Mouse (Mus musculus) stomach, postnatal 0 days (tissue): Measurements from ENCODE around the gene Tpra1. TPM values are rescaled to one million over a fixed set of nuclear protein-coding genes. Genes with fewer than 3 reads are reported as not detected.

ENCODE experiments used
- ATAC-seq: fragments of 200-750 bp; cut with Nextera tagmentation; 2 replicates; pipeline ENCODE4 v1.8.0; 2017; ENCODE audit not compliant: low FRiP score, low TSS enrichment
- DNase-seq: peaks from one replicate; pipeline ENCODE4 v3.0.0-alpha.2; 2016; ENCODE audit warnings: low spot score
- H3K27ac ChIP-seq: fragments of 300-500 bp; sonication (generic); replicated peaks from 2 replicates; pipeline ENCODE4 v1.5.1; 2014; ENCODE audit warnings: mild to moderate bottlenecking, control low read depth
- H3K27me3 ChIP-seq: fragments of 300-500 bp; sonication (generic); 2 replicates; pipeline ENCODE4 v1.6.1; 2014; ENCODE audit warnings: low read length; ENCODE audit not compliant: control insufficient read depth, insufficient read depth
- H3K36me3 ChIP-seq: fragments of 300-500 bp; sonication (generic); 2 replicates; pipeline ENCODE4 v1.6.1; 2014; ENCODE audit warnings: low read length, mixed read lengths; ENCODE audit not compliant: control insufficient read depth, insufficient read depth
- H3K4me1 ChIP-seq: fragments of 300-500 bp; sonication (generic); replicated peaks from 2 replicates; pipeline ENCODE4 v1.6.1; 2014; ENCODE audit warnings: antibody characterized with exemption; ENCODE audit not compliant: control insufficient read depth, insufficient read depth
- H3K4me2 ChIP-seq: fragments of 300-500 bp; sonication (generic); replicated peaks from 2 replicates; pipeline ENCODE4 v1.6.1; 2014; ENCODE audit warnings: low read depth, mild to moderate bottlenecking, control low read depth, moderate library complexity
- H3K4me3 ChIP-seq: fragments of 300-500 bp; sonication (generic); 2 replicates; pipeline ENCODE4 v1.5.1; 2014; ENCODE audit warnings: low read depth, low read length, control low read depth
- H3K9ac ChIP-seq: fragments of 300-500 bp; sonication (generic); 2 replicates; pipeline ENCODE4 v1.6.1; 2014; ENCODE audit warnings: mild to moderate bottlenecking, low read length, control low read depth, mixed read lengths
- H3K9me3 ChIP-seq: fragments of 300-500 bp; sonication (generic); 2 replicates; pipeline ENCODE4 v1.6.1; 2016; ENCODE audit warnings: low read length; ENCODE audit not compliant: control insufficient read depth
- CTCF ChIP-seq: IDR thresholded peaks from 2 replicates; pipeline ENCODE4 v1.5.1; 2016; ENCODE audit warnings: antibody characterized with exemption, low read depth, mild to moderate bottlenecking, moderate library complexity
- EP300 ChIP-seq: optimal IDR thresholded peaks from 2 replicates; pipeline ENCODE3; 2016; ENCODE audit warnings: antibody characterized with exemption
- WGBS: fragments of 180-500 bp; shearing (Covaris S2); extraction: QIAGEN DNeasy Blood & Tissue Kit; methylation state at CpG from one replicate; pipeline ENCODE4 v1.1.7; 2014; 5-methylcytosine and 5-hydroxymethylcytosine counted together
- polyA plus RNA-seq: library from polyadenylated mRNA; unstranded; fragments of >200 nt; fragmentation: Nextera tagmentation; extraction: Ambion mirVana; gene quantifications from 2 replicates; pipeline ENCODE4 v1.2.1, GENCODE M21; 2015

The Tpra1 gene
- polyA plus RNA-seq, 1 experiment from 2014 or later = 39.8 TPM

DNA sequence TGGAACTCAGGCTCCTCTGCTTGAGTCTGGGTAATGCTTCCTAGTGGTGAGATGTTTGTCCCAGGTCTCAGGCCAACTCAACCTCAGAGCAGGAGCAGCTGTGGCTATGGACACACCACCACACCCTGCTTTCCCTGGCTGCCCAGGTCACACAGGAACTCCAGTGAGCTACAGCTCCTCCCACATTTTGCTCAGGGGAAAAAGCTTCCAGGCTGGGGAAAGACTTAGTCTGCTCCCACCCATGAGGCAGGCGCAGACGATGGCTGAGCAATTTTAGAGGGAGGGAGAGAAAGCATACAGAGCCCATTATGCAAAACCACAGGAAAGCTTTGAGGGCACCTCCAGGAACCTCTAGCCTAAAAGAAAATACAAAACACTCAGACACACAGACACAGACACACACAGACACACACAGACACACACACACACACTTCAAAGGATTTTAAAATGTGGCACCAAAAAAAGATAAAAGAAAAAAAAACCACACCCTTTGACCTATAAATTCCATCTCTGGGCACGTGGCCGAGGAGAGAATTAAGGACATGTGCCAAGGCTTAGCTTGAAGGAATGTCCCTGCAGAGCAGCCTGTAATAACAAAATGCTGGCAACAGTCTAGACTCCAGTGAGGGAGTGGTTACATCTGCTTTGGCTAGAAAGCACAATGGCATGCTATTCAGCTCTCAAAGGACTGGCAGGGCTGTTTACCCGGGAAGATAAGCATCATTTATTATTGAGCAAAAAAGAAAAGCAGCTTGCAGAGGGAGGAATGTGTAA is 22.6 kb downstream of the Tpra1 start:
- no peaks in the 10 kb centered on the region for H3K9me3 ChIP-seq
- H3K4me3 ChIP-seq = no peak overlapping the region
- peak; percentile 49 for DNase-seq
- H3K36me3 ChIP-seq = no peaks in the 10 kb centered on the region
- ATAC-seq = peak; percentile 81
- no peak overlapping the region for H3K4me2 ChIP-seq
- WGBS = 2% methylated on average over 5 of the region's 5 CpGs
- TF ChIP-seq EP300 (peak; percentile 86), CTCF (no peak)
- no peak overlapping the region for H3K9ac ChIP-seq
- peaks cover 16% of the 10 kb centered on the region for H3K4me1 ChIP-seq
- H3K27ac ChIP-seq = peak overlapping the region; percentile 79
- H3K27me3 ChIP-seq = no peaks in the 10 kb centered on the region

- Histone ChIP-seq H3K4me1 (peaks cover 16% of the 10 kb centered on the region), H3K4me2 (no peak overlapping the region), H3K9ac (0 out of 2 replicates have a peak overlapping the region, but pooled peaks have one; percentile 1), H3K36me3 (no peaks in the 10 kb centered on the region), H3K27me3 (no peaks in the 10 kb centered on the region), H3K27ac (no peak overlapping the region), H3K9me3 (no peaks in the 10 kb centered on the region), H3K4me3 (no peak overlapping the region)
- DNase-seq (no peak), ATAC-seq (0 out of 2 replicates have a peak, but pooled peaks have one; percentile 16)
- WGBS = 22% methylated on average over 4 of the region's 4 CpGs
- TF ChIP-seq EP300 (no peak), CTCF (no peak)
Observed at GRCm38 (mm10) chr6:88925640-88926205, 23.7 kb downstream of the Tpra1 start.

- 29% methylated on average over 3 of the region's 3 CpGs for WGBS
Observed at GRCm38 (mm10) chr6:88926870-88927269, 24.8 kb downstream of the Tpra1 start.

GRCm38 (mm10) chr6:88927595-88927994 is 25.5 kb downstream of the Tpra1 start:
- 0 out of 2 replicates have a peak, but pooled peaks have one; percentile 6 for ATAC-seq

More at GRCm38 (mm10) chr6:88926870-88927269, 24.8 kb downstream of the Tpra1 start:
- ATAC-seq (no peak), DNase-seq (no peak)
- H3K9me3 ChIP-seq = no peaks in the 10 kb centered on the region
- H3K4me2 ChIP-seq = no peak overlapping the region
- peaks cover 16% of the 10 kb centered on the region for H3K4me1 ChIP-seq
- TF ChIP-seq CTCF (no peak), EP300 (no peak)
- H3K27ac ChIP-seq = no peak overlapping the region
- H3K36me3 ChIP-seq = no peaks in the 10 kb centered on the region
- H3K9ac ChIP-seq = no peak overlapping the region
- H3K27me3 ChIP-seq = no peaks in the 10 kb centered on the region
- no peak overlapping the region for H3K4me3 ChIP-seq

GRCm38 (mm10) chr6:88928026-88928425 is 26.0 kb downstream of the Tpra1 start:
- no peak for ATAC-seq
- no peak overlapping the region for H3K4me2 ChIP-seq
- no peak overlapping the region for H3K4me3 ChIP-seq
- no peaks in the 10 kb centered on the region for H3K36me3 ChIP-seq
- no peak overlapping the region for H3K9ac ChIP-seq
- no peaks in the 10 kb centered on the region for H3K9me3 ChIP-seq
- peaks cover 16% of the 10 kb centered on the region for H3K4me1 ChIP-seq
- H3K27me3 ChIP-seq = no peaks in the 10 kb centered on the region
- TF ChIP-seq EP300 (no peak), CTCF (no peak)
- WGBS = 63% methylated on average over 1 of the region's 1 CpGs
- H3K27ac ChIP-seq = no peak overlapping the region
- no peak for DNase-seq

More at GRCm38 (mm10) chr6:88927595-88927994, 25.5 kb downstream of the Tpra1 start:
- H3K4me2 ChIP-seq = no peak overlapping the region
- DNase-seq = peak; percentile 72
- no peak for TF ChIP-seq EP300
- peak; percentile 99 for TF ChIP-seq CTCF
- H3K4me3 ChIP-seq = no peak overlapping the region
- 10% methylated on average over 2 of the region's 2 CpGs for WGBS
- H3K4me1 ChIP-seq = peaks cover 16% of the 10 kb centered on the region
- H3K9me3 ChIP-seq = no peaks in the 10 kb centered on the region
- no peak overlapping the region for H3K9ac ChIP-seq
- H3K36me3 ChIP-seq = no peaks in the 10 kb centered on the region
- H3K27me3 ChIP-seq = no peaks in the 10 kb centered on the region
- H3K27ac ChIP-seq = no peak overlapping the region

GRCm38 (mm10) chr6:88928576-88928975 is 26.5 kb downstream of the Tpra1 start:
- DNase-seq = no peak
- no peak overlapping the region for H3K4me2 ChIP-seq
- ATAC-seq = no peak
- no peaks in the 10 kb centered on the region for H3K36me3 ChIP-seq
- no peak overlapping the region for H3K9ac ChIP-seq
- no peaks in the 10 kb centered on the region for H3K9me3 ChIP-seq
- no peak overlapping the region for H3K27ac ChIP-seq
- no peak overlapping the region for H3K4me3 ChIP-seq
- TF ChIP-seq CTCF (no peak), EP300 (no peak)
- 40% methylated on average over 5 of the region's 5 CpGs for WGBS
- H3K27me3 ChIP-seq = no peaks in the 10 kb centered on the region
- H3K4me1 ChIP-seq = peaks cover 16% of the 10 kb centered on the region
